Mouse (Mus musculus): ENCODE results near the gene Repin1. TPM values are rescaled to one million over a fixed set of nuclear protein-coding genes. Genes with fewer than 3 reads are reported as not detected.
A peak's percentile ranks its signal among the peaks of the same experiment; 100 is the strongest.
"Not testable (repeated sequence)": the region's sequence is repeated elsewhere in the genome, so short reads cannot be mapped to it uniquely, and the experiment has no call there.

The Repin1 gene
- total RNA-seq, 2 experiments from 2014 or later: 9.7 to 14.7 TPM

GRCm38 (mm10) chr6:48614756-48615155 lies 21.1 kb downstream of the Repin1 start:
- no peak for ATAC-seq (replicated peaks; ENCODE audit: low FRiP score, low TSS enrichment, poor library complexity, severe bottlenecking)

GRCm38 (mm10) chr6:48620031-48620430 lies 26.3 kb downstream of the Repin1 start:
- ATAC-seq (replicated peaks; ENCODE audit: low FRiP score, low TSS enrichment, poor library complexity, severe bottlenecking): no peak

GRCm38 (mm10) chr6:48622186-48622843 lies 28.6 kb downstream of the Repin1 start:
- not testable (repeated sequence) for ATAC-seq (replicated peaks; ENCODE audit: low FRiP score, low TSS enrichment, poor library complexity, severe bottlenecking)

- no peak for ATAC-seq (replicated peaks; ENCODE audit: low FRiP score, low TSS enrichment, poor library complexity, severe bottlenecking)
Observed at GRCm38 (mm10) chr6:48623460-48623859, 29.8 kb downstream of the Repin1 start.

- ATAC-seq (replicated peaks; ENCODE audit: low FRiP score, low TSS enrichment, poor library complexity, severe bottlenecking): no peak
Observed at GRCm38 (mm10) chr6:48626464-48626863, 32.8 kb downstream of the Repin1 start, which contains the start of gene AI854703. AI854703 (plus strand) TSS chr6:48626764.

GRCm38 (mm10) chr6:48626984-48627383 lies 33.3 kb downstream of the Repin1 start:
- peak; percentile 91 for ATAC-seq (replicated peaks; ENCODE audit: low FRiP score, low TSS enrichment, poor library complexity, severe bottlenecking)

GRCm38 (mm10) chr6:48627511-48627924 lies 33.8 kb downstream of the Repin1 start:
- no peak for ATAC-seq (replicated peaks; ENCODE audit: low FRiP score, low TSS enrichment, poor library complexity, severe bottlenecking)

GRCm38 (mm10) chr6:48628377-48628776 lies 34.7 kb downstream of the Repin1 start:
- no peak for ATAC-seq (replicated peaks; ENCODE audit: low FRiP score, low TSS enrichment, poor library complexity, severe bottlenecking)

- 0 out of 2 replicates have a peak, but pooled peaks have one; percentile 14 for ATAC-seq (replicated peaks; ENCODE audit: low FRiP score, low TSS enrichment, poor library complexity, severe bottlenecking)
Observed at GRCm38 (mm10) chr6:48628808-48629660, 35.4 kb downstream of the Repin1 start.

- ATAC-seq (replicated peaks; ENCODE audit: low FRiP score, low TSS enrichment, poor library complexity, severe bottlenecking): no peak
Observed at GRCm38 (mm10) chr6:48629661-48630034, 36.0 kb downstream of the Repin1 start.

GRCm38 (mm10) chr6:48630831-48631230 lies 37.1 kb downstream of the Repin1 start:
- no peak for ATAC-seq (replicated peaks; ENCODE audit: low FRiP score, low TSS enrichment, poor library complexity, severe bottlenecking)

- peak; percentile 96 for ATAC-seq (replicated peaks; ENCODE audit: low FRiP score, low TSS enrichment, poor library complexity, severe bottlenecking)
Observed at GRCm38 (mm10) chr6:48635105-48635504, 41.4 kb downstream of the Repin1 start.

GRCm38 (mm10) chr6:48636515-48636914 lies 42.8 kb downstream of the Repin1 start:
- no peak for ATAC-seq (replicated peaks; ENCODE audit: low FRiP score, low TSS enrichment, poor library complexity, severe bottlenecking)

- no peak for ATAC-seq (replicated peaks; ENCODE audit: low FRiP score, low TSS enrichment, poor library complexity, severe bottlenecking)
Observed at GRCm38 (mm10) chr6:48637811-48638500, 44.3 kb downstream of the Repin1 start.

GRCm38 (mm10) chr6:48638553-48638952 lies 44.9 kb downstream of the Repin1 start:
- ATAC-seq (replicated peaks; ENCODE audit: low FRiP score, low TSS enrichment, poor library complexity, severe bottlenecking): no peak

- no peak for ATAC-seq (replicated peaks; ENCODE audit: low FRiP score, low TSS enrichment, poor library complexity, severe bottlenecking)
Observed at GRCm38 (mm10) chr6:48641391-48641790, 47.7 kb downstream of the Repin1 start.

- ATAC-seq (replicated peaks; ENCODE audit: low FRiP score, low TSS enrichment, poor library complexity, severe bottlenecking): peak; percentile 29; the same call in 1 of the 2 replicates
Observed at GRCm38 (mm10) chr6:48642764-48643292, 49.1 kb downstream of the Repin1 start.

GRCm38 (mm10) chr6:48645660-48646308 lies 52.1 kb downstream of the Repin1 start:
- ATAC-seq (replicated peaks; ENCODE audit: low FRiP score, low TSS enrichment, poor library complexity, severe bottlenecking): peak; percentile 84

- ATAC-seq (replicated peaks; ENCODE audit: low FRiP score, low TSS enrichment, poor library complexity, severe bottlenecking): no peak
Observed at GRCm38 (mm10) chr6:48646309-48646690, 52.6 kb downstream of the Repin1 start.
